Mouse (Mus musculus) spleen, postnatal 10 days (tissue): ENCODE measurements around the gene Hoxd9.

Source experiments
- DNase-seq, 2 experiments: peaks; one replicate each; pipeline ENCODE4 v3.0.0; 2021 to 2022; ENCODE audit warnings: low spot score in 2 of 2

The Hoxd9 gene

GRCm38 (mm10) chr2:74683471-74683951, 14.0 kb upstream of the Hoxd9 start:
- no peak for DNase-seq

DNA sequence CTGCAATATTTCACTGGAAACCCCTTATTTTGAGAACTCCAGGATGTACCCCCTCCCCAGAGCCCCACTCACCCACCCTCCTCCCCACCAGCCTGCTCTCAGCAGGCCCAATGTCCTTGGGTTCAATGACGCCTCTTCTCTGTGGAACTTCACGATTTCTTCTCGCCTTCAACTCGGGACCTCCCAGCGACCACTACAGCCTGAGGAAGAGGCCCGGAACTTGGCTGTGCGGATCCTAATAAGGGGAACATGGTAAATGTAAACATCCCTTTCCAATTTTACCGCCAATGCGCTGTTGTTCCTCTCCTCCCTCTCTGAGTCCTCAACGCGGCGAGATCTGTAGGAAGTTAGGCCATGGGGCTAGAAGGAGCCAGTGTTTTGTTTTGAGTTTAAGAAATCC, 13.4 kb upstream of the Hoxd9 start:
- DNase-seq, result no peak

GRCm38 (mm10) chr2:74685059-74685603, 12.4 kb upstream of the Hoxd9 start:
- no peak for DNase-seq

DNA sequence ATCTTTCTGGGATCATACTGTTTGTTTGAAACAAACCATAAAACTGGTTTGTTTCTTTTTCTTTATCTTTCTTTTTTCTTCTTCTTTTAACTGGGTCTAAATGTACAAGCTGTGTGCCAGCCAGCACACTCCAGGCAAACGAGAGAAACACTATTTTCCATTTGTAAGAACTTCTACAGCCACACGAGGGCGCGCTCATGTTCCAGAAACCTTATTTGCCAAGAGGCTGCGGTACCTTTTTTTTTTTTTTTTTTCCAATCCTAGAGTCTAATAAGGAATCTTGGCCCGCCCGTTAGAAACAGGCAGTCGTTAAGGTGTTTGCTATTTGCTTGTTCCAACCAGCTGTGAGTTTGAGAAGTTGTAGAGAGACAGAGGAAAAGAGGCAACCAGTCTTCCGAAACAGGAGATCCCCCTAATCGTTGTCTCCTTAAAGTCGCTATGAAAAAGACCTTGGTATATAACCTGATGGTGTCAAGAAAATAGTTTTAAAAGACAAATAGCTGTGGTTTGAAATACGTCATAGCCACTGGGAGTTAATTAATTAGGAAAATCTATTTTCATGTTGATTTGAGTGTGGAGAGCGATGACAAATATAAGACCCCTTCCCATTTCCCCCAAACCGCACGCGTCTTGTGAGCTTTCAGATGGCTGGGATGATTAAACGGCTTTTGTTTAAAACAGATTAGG, 11.1 kb upstream of the Hoxd9 start:
- DNase-seq, result peak in 1 of 2 experiments; percentile 54

- DNase-seq, result no peak
Observed at GRCm38 (mm10) chr2:74686988-74687697, 10.4 kb upstream of the Hoxd9 start.

- DNase-seq, result no peak
Observed at GRCm38 (mm10) chr2:74687698-74688555, 9.6 kb upstream of the Hoxd9 start.

DNA sequence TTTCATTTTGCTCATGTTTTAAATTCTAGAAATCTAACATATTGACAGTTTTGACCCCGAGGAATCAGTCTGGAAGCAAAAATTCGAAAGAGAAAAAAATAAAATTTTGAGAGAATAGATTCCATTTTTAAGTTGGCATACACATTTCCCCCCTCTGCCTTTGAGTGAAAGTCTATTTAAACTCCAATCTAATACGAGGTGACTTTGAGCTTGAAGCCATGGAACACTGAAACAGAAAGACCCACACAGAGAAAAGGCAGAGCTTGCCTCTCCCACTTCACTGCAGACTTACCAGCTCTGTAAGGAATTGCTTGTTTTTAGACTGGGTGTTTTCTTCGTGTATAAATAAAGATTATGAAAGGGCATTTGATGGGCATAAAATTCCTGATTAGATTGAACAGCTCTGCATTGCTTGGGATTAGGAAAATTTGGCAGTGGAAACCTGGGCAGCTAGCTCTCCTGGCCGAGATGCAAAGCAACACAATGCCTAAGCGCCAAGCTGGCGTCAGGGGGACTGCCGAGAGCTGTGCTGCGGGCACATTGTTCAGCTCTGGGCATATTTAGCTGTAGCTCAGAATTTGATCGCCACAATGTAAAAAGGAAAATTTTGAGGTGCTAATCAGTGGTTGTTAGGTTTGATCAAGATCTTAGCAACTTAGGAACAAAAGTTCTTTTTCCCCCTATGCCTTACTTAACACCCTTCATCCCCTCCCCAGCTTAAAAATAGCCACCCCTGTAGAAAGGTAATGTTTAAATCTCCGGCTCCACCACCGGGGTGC, 8.5 kb upstream of the Hoxd9 start:
- no peak for DNase-seq

- no peak for DNase-seq
Observed at GRCm38 (mm10) chr2:74689574-74690337, 7.8 kb upstream of the Hoxd9 start.

DNA sequence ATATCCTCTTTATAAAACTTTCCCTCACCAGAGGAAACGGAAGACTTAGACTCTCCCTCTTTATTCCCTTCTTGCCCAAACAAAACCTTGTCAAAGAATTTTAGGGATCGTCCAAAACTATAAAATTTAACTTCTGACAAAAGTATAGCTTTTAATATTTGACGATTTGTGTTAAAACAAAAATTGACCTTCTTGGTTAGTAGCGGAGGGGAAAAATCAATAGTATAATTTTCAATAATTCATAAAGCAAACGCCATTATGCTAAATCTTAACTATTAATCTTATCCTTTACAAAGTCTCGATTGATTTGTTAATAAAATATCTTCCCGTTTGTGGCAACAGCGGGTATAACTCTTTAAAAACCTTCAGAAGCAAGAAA, 7.2 kb upstream of the Hoxd9 start:
- DNase-seq, result no peak

- no peak for DNase-seq
Observed at GRCm38 (mm10) chr2:74691022-74691951, 6.2 kb upstream of the Hoxd9 start, which contains the start of gene Hoxd10. Hoxd10 (plus strand) TSS chr2:74691924.

GRCm38 (mm10) chr2:74691995-74692807, 5.3 kb upstream of the Hoxd9 start:
- no peak for DNase-seq

DNA sequence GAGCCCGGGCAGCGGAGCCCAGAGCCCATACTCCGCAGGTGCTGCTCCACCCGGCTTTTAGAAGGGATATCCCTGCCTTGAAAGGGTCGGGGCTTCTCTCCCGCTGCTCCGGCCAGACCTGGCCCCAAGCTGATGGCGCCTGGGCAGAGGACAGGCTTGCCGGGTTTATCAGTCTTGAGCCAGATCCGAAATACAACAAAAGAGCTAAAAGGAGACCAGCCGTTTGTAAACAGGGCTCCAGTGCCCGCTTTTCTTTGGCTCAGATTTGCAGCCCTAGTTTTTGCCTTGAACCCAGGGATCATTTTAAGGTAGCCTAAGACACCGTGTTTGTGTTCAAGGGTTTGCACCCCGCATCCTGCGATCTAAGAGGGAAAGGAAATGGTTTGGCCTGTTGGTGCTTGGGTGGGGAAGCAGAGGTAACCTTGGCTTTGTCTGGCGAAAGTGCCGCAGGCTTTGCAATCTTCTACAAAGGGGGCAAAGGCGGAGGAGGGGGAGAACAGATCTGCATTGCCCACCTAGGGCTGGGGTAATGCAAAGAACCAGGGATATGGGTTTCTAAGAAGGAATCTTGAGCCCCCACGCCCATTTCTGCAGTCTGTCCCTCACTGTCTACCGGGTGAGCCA, 4.6 kb upstream of the Hoxd9 start:
- DNase-seq, result no peak

DNA sequence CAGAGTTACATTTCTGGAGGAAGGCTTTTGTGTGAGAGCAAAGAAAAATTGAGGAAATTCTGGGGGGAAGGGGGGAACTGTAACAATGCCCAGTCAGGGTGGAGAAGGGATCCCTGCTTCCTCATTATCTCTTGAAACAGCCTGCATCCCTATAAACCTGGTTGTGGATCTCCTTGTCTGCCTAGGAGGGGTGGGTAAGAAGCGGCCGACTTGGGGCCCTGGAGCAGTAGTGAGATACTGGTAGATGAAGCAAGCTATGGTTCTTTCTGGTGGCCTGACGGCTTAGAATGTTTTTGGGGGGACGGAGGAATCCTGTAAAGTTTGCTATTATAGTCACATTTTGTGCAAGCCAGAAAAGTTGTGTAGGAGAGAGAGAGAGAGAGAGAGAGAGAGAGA, 4.1 kb upstream of the Hoxd9 start:
- DNase-seq, result no peak

GRCm38 (mm10) chr2:74694066-74694465, 3.5 kb upstream of the Hoxd9 start:
- DNase-seq, result no peak

- no peak for DNase-seq
Observed at GRCm38 (mm10) chr2:74695383-74695782, 2.1 kb upstream of the Hoxd9 start.

DNA sequence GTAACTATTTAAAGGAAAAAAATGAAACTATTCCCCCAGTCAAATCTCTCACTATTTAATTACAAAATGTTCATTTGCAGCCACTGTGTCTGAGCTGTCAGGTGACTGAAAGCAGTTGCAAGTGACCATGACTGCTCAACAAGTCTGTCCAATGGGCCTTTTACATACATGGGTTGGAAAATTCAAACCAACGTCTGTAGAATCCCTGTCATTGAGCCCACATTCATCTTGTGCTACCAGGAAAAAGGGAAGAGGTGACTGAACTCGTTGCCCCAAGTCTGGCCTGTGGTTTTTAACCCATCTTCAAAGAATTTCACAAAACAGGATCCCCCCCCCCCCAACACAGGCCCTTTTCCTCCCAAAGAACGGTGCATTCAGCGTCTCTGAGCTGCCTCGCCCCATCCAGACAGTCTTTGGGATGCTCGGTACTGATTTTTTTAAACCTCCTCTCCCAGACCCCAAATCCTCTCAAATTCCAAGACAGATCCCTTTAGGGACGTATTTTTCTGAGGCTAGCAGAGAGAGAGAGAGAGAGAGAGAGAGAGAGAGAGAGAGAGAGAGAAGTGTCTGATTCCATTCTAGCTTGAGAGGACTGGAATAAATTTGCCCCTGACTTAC, 1.6 kb upstream of the Hoxd9 start:
- DNase-seq, result no peak

GRCm38 (mm10) chr2:74696442-74697335, 838 bp upstream of the Hoxd9 start:
- DNase-seq, result no peak
